20 mouse cellular contexts compared by ENCODE assay signal in genomic region chr5:132827555-132828333, GRCm38 (mm10).
DNase-seq lines count a peak whose midpoint lies in the region; ATAC-seq and TF ChIP-seq lines count a peak whose summit lies in the region.
"Had no signal": no experiment of that assay in that cellular context is flagged by ENCODE, and none has a peak within 500 bp of the region (broad histone marks: within the 10 kb centered on the region; RNA-seq: fewer than 3 reads in every experiment).

No protein-coding gene starts in this region.

- H3K4me1 ChIP-seq in embryonic facial prominence, embryonic 14.5 days (ENCODE audit: control insufficient read depth, insufficient read depth, low read length) = no peaks in the 10 kb centered on the region
- H3K4me1 ChIP-seq: heart, embryonic 12.5 days had no signal

- intact Hi-C loops in gastrocnemius, adult 2 months (cut with DNase I) = no loop called here
- intact Hi-C loops in left cerebral cortex, postnatal 36 days (cut with DNase I) = no loop called here

- H3K9me3 ChIP-seq in embryonic facial prominence, embryonic 14.5 days (ENCODE audit: control insufficient read depth, low read length) = no peaks in the 10 kb centered on the region
- H3K9me3 ChIP-seq: forebrain, embryonic 13.5 days; heart, embryonic 12.5 days; hindbrain, embryonic 15.5 days; kidney, embryonic 15.5 days had no signal

- H3K9ac ChIP-seq in embryonic facial prominence, embryonic 14.5 days (ENCODE audit: low read depth, low read length) = no peak overlapping the region
- H3K9ac ChIP-seq: forebrain, embryonic 13.5 days; heart, embryonic 12.5 days; hindbrain, embryonic 15.5 days; kidney, embryonic 15.5 days had no signal

- no peak overlapping the region for H3K4me2 ChIP-seq in embryonic facial prominence, embryonic 14.5 days (ENCODE audit: low read depth, low read length)
- H3K4me2 ChIP-seq: forebrain, embryonic 13.5 days; heart, embryonic 12.5 days; hindbrain, embryonic 15.5 days; kidney, embryonic 15.5 days had no signal

- 47% methylated on average over 10 of the region's 10 CpGs for WGBS in embryonic facial prominence, embryonic 14.5 days

- H3K4me3 ChIP-seq in gastrocnemius, adult 2 months = no peak overlapping the region
- no peak overlapping the region for H3K4me3 ChIP-seq in embryonic facial prominence, embryonic 14.5 days (ENCODE audit: low read depth, low read length)
- H3K4me3 ChIP-seq: forebrain, embryonic 13.5 days; heart, embryonic 12.5 days; hindbrain, embryonic 15.5 days; kidney, embryonic 15.5 days had no signal

- H3K27ac ChIP-seq in gastrocnemius, adult 2 months = no peak overlapping the region
- no peak overlapping the region for H3K27ac ChIP-seq in embryonic facial prominence, embryonic 14.5 days (replicated peaks; ENCODE audit: low read depth, low read length)
- H3K27ac ChIP-seq: forebrain, embryonic 13.5 days; hindbrain, embryonic 15.5 days; kidney, embryonic 15.5 days had no signal

- peak; percentile 23 for DNase-seq in gastrocnemius, adult 2 months
- DNase-seq in gastrocnemius, postnatal 10 days = no peak
- peak; percentile 9 for DNase-seq in left cerebral cortex, postnatal 36 days (ENCODE audit: low spot score in 2 of 2)
- no peak for DNase-seq in left cerebral cortex, adult 11 months (ENCODE audit: low spot score)
- peak; percentile 36 for DNase-seq in brain, adult 2 months (ENCODE audit: low read depth, low spot score)
- DNase-seq in embryonic facial prominence, embryonic 14.5 days (ENCODE audit: low spot score) = peak; percentile 82
- no peak for DNase-seq in adrenal gland, adult (ENCODE audit: inconsistent age in 2 of 2, low spot score in 1 of 2)
- DNase-seq: cerebellum, adult 9-11 months; heart, adult 11 months; heart, postnatal 14 days; kidney, postnatal 4 days; liver; retina, postnatal 1 day; thymus, postnatal 36 days had no signal

- TF ChIP-seq CTCF in gastrocnemius, adult 2 months (IDR thresholded peaks at IDR 0.05) = no peak

- peak; percentile 72 for ATAC-seq in embryonic facial prominence, embryonic 14.5 days (ENCODE audit: low read depth)
- ATAC-seq: forebrain, embryonic 13.5 days; intestine, embryonic 16.5 days; lung, postnatal 0 days had no signal

- H3K27me3 ChIP-seq in embryonic facial prominence, embryonic 14.5 days (replicated peaks; ENCODE audit: control insufficient read depth, insufficient read depth, low read length) = no peaks in the 10 kb centered on the region
- H3K27me3 ChIP-seq: forebrain, embryonic 13.5 days; heart, embryonic 12.5 days; hindbrain, embryonic 15.5 days; kidney, embryonic 15.5 days had no signal

- H3K36me3 ChIP-seq in embryonic facial prominence, embryonic 14.5 days (ENCODE audit: control insufficient read depth, insufficient read depth, low read length) = no peaks in the 10 kb centered on the region
- H3K36me3 ChIP-seq: heart, embryonic 12.5 days; hindbrain, embryonic 15.5 days; kidney, embryonic 15.5 days had no signal

Comparison
In these comparisons a context has a peak if more than half of its experiments do, and no peak if none do; other contexts are left out.
1. DNase-seq: peak in gastrocnemius, adult 2 months (single experiment), left cerebral cortex, postnatal 36 days (2 of 2), brain, adult 2 months (single experiment) and embryonic facial prominence, embryonic 14.5 days (single experiment); none in gastrocnemius, postnatal 10 days (single experiment), left cerebral cortex, adult 11 months (single experiment) and adrenal gland, adult (0 of 2).